Mouse (Mus musculus) liver (tissue): ENCODE data around the gene Tet3.

ENCODE experiments used
- DNase-seq: peaks from one replicate; pipeline ENCODE4 v3.0.0-alpha.2; 2020; ENCODE audit warnings: mixed read lengths

Tet3 gene

DNA sequence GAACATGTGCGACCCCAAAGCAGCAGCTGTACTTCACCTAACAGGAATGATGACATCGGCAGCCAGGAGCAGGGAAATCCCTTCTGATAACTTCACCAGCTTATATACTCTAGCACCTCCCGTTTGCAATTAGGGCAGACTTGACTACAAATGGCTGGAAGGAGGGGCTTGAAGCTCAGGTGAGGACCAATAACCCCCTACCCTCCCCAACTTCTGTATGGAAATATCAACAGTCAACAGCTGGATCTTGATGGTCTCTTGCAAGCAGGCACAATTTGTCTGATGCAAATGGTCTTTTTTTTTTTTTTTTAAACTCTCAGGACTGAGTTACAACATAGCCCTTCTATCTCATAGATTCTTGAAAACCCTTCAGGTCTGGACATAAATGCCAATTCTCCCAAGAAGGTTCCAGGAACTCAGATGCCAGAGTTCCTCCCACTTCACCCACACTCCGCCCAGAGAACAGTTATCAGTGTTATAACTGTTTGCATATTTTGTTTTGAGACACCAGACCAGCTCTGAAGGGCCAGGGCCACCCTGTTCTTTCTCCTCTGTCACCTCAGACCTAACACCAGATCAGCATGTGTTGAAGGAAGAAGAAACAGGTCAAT is at the start of gene Tet3:
TSS of gene Tet3 (minus strand) at position 51 of the 611 bp plus-strand sequence.
- DNase-seq, result no peak

DNA sequence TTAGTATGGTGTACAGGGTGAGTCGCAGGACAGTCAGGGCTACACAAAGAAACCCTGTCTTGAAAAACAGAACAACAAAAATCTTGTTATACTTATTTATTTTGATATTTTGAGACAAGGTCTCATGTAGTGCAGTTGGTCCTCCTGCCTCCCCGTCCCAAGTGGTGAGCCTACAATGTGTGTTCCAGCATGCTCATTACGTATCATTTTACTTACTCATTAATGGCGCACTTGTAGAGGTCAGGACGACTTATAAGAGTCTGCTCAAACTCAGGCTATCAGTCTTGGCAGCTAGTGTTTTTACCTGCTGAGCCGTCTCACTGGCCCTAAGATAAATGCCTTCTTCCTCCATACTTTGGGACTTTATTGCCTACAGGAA is 48.3 kb upstream of the Tet3 start:
- no peak for DNase-seq

DNA sequence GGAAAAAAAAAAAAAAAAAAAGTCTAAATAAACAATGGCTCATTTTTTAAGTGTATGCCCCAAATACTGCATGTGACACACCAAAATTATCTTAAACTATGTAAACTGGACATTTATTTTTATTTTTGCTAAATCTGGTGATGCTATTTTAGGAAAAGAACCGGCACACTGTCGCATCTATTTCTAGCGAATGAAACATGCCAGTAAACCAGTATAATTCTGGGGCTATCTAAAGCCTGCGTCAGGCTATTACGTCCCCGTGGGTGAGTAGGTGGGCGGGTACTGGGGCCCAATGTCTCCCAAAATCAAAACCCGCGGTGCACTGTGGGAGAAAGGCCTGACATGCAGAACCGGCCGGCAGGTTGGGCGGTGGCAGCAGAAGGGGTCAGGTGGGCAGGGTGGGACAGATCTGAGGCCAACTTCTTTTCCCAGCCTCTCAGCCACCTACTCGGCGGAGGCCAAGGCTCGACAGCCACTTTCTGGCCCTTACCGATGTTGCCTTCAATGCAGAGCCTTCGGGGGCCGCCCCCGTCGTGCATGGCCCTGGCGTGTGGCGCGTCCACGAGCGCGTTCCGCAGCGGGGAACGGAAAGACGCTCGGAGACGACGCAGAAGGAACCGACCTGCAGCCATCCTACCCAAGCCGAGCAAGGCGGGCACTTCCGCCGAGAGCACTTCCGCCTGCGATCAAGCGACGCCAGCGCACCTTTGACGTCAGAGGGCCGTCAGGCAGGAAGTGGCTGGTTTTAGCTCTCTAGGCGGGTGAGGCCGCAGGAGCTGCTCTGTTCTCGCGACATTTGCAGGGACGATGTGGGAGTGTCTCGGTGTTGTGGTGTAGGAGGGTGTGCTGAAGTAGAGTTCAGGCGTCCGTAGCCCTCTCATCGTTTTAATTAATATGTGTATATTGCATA is 47.6 kb upstream of the Tet3 start, which contains the start of gene Dguok:
TSS of gene Dguok (minus strand) at position 712 of the 910 bp plus-strand sequence.
- peak; percentile 98 for DNase-seq

DNA sequence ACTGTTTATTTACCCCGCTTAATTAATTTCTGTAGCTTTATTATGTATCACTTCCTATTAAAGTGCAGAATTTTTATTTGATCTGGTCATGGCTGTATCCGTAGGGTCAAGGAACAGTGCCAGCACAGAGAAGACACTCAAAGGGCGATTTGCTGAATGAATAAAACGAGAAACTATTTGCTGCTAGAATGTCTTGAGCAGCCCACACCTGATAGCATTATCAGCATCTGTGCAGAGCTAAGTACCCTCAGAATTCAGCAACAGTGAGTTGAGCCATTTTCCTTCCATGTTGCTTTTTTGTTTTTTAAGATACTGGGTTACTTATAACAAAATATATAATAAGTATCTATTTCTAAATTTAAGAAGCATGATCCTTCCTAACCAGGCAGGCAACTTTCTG is 46.7 kb upstream of the Tet3 start:
- DNase-seq, result no peak

DNA sequence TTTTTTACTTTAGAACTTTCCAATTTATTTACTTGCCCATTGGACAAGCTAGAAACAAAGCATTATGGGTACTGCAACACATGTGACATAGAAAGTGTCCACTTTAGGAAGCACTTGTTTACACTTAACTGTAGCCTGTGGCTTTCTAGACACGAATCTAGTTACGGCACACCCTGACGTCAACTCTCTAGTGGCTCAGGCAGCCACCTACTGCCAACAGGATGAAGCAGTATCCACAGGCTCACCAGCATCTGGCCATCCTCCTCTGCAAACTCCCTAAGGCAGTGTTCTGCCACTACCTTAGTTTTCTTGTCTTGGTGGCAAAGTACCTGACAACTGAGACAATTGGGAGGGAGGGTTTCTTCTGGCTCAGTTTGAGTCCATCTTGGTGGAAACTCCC is 44.5 kb upstream of the Tet3 start:
- DNase-seq, result no peak

DNA sequence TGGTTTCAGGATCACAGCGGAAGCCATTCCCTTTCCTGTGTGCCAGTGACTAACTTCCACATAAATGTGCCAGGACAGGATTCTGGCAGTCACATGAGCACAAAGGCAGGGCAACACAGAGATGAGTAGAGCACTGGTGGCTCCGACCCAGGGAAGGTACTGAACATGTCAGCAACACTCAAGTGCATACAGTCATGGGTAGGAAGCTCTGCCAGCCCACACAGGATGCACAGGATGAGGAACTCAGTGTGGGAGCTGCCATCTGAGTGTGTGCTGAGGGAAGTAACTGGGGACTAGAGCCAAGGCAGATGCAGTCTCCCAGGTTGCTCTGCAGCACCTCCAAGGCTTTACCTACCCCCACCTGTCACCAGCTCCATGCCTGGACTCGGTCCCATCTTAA is 43.8 kb upstream of the Tet3 start:
- DNase-seq, result no peak

DNA sequence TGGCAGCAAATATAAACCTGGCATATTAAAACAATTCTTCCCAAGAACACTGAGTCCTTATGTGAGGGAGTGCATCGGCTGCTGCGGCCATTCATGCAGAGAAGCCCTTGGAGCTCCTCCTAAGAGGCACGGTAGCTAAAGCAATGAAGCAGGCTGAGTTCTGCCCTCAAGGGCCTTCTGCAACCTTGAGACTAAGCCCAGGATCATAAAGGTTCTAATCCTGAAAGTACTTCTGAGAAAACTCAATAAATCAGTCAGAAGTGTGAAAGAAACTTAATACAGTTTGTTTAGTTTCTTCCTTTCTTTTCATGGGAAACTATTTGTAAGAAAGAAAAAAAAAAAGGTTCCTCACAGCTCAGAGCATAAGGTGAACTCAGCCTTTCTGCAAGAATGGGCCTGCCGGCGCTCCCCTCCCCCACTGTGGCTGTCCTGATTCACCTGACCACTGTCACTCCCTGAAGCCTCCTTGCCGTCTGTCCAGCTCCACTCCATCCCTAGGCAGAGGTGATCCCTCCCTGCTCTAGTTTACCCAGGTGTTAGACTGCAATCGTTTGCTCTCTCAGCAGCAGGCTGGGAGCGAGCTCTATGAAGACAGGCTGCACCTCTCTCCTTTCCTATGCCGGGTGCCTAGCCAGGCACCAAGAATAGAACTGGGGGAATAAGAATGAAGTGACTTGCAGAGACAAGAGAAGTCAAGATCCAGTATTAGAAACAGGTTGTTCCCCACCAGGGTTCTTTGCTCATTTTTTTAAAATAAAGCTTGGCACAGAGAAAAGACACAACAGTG is 42.8 kb upstream of the Tet3 start:
- DNase-seq, result no peak

DNA sequence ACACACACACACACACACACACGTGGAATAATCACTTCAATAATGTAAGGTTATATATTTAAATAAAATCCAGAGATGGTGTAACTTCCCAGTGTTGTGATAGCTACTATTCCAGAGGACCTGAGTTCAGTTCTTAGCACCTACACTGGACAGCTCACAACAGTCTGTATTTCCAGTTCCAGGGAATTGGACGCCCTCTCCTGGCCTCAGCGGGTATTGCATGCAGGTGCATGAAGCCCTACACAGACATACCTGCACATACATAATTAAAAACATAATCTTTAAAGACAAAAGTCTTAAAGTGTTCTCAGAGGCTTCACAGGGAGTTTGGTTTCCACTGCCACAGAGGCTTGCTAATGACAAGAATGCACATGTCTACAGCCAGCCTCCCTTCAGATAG is 41.6 kb upstream of the Tet3 start:
- DNase-seq, result no peak

DNA sequence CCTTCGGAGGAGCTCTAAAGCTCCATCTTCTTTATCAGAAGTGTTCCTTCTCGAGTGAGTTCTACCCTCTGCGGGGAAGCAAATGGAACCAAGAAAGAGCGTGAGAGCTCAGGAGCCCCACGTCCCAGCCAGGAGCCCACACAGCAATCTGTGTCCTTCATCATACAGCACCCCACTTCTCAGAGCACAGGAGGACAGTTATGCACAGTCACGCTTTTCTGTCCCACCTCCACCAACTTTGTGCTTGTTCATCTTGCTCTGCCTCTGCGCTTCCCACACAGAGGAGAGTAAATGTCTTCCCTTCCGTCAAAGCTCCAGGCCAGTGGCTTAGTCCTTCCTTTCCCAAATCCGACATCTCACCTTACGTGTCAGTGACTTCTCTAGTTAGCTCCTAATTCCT is 40.2 kb upstream of the Tet3 start:
- DNase-seq, result no peak

DNA sequence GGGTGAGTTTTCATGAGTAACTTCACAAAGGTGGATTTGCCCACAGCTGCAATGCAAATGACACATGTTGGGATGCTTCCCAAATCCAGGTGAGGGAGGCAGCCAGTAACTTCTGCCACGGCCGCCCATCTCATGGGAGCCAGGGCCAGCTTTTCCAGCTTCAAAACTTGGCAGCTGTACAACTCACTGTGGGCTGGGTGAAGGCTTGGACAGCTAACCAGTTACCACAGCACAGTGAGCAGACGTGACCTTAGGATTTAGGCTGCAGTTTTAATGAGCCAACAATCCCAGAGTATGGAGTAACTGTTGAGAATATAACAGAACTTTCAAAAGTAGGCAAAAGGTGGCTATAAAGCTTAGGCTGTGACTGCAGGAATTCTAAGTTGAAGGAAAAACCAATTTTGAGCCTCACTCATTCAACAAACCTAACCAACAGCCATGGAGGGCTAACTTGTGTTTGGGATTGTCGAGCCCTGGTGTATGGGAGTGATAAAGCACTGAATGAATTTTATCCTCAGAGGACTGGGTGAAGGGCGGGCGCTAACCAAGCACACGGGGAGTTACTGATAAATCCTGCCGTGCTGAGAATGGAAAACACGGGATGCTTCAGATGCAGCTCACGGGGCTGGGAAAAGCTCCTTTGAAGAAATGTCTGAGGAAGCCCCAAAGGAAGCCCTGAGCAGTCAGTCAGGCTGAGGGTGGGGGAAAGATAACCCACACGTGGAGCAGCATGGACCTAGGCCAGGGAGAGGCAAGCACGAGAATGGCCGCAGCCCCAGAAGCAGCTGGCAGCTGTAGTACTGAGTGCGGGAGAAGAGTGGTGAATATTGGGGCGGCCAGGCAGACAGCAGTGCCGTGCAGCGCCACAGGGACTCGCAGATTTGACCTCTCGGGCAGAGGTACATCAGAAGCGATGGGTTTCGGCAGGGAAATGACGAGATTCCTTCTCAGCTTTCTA is 38.1 kb upstream of the Tet3 start:
- no peak for DNase-seq

DNA sequence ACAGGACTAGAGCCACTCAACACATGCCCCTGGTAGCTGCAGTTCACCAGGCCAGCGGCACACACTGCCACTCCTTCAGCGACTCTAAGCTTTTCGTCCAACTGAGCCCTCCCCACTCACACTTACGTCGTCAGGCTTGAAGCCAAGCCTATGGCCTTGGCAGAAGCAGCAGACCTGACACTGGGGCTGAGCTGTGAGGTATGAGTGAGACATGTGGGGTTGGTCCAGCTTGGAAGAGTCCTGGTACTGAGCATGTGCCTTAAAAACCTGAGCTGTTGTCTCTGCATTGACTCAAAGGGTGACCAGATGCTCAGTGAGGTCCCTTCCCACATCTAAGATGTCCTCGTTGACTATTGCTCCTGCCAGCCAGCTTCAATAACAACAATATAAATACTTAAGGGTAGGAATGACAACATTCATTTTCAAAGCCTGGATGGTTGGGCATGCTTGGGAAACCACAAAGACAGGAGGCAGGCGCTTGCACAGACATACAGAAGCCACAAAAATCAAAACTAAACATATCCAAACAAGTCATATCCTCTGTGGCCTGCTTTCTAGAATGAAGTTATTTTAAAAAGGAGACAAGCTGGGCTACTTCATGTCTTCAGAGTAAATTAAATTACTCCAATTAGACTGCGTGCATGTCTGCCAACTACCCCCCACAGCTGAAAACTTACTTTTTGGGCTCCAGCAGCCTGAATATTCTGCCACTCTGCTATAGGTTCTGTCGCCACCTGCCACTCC is 37.3 kb upstream of the Tet3 start:
- DNase-seq, result no peak

DNA sequence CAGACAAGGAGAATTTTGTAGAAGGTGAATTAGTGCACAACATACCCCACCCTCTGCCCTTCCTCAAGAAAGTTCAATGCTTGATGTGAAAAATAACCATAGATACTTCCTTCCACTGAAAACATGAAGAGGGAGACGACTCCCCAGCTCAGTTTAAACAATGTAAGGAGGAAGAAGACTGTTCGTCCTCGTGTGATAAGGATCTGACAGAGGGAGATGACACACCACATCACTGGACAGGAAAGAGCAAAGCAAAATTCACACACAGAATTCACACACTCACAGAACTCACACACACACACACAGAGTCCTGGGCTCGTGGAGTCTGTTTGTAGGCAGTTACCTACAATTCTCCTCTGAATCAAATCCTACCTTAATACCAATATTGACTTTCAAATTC is 31.7 kb upstream of the Tet3 start:
- no peak for DNase-seq

DNA sequence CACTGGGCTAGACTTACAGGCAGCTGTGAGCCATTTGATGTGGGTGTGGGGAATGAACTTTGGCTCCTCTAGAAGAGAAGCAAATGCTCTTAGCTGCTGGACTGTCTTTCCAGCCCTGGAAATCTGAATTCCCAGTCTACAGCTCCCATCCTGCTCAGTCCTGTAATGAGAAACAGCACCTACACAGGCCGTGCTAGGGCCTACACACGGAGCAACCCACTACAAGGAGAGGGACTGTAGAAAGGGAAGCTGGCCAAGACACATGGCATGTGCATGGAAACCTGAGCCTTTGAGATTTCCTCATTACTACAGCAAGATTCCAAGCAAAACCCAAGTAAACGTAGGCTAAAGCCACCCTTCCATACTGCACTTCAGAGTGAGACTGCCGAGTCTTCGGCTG is 29.3 kb upstream of the Tet3 start:
- DNase-seq, result no peak

DNA sequence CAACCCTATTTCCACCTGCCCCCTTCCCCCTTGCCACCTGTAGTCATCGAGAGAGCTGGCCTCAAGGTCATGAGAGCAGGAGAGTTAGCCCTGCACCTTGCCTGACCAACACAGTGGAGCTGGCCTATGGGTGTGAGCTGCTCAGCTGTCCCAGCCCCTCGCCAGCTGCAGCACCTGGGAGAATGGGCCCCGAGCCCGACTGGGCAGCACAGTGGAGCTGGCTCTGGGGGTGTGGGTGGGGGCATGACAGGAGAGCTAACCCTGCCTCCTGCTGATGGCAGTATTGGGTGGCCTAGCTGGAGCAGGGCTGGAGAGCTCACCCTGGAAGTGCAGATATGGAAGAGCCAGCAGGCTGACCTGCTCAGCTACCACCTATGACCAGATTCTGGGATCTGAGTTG is 28.4 kb upstream of the Tet3 start:
- DNase-seq, result no peak

DNA sequence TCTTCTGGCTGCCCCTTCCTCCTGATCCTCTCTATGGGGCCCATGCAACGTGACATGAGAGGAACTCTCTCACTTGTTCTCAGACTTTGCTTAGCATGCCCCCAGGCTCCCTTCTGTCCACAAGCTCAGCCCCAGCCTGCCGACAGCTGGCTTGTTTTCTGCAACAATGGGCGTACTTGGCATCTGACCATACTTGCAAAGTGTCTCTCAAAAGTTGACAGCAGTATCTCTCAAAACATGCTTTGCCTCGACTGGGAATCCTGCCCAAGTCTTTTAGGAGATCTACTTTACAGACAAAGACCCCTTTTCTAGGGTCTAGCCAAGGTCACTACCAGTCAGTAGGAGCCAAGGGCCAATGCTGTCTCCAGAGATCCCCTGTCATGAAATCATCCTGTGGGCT is 27.0 kb upstream of the Tet3 start:
- no peak for DNase-seq

DNA sequence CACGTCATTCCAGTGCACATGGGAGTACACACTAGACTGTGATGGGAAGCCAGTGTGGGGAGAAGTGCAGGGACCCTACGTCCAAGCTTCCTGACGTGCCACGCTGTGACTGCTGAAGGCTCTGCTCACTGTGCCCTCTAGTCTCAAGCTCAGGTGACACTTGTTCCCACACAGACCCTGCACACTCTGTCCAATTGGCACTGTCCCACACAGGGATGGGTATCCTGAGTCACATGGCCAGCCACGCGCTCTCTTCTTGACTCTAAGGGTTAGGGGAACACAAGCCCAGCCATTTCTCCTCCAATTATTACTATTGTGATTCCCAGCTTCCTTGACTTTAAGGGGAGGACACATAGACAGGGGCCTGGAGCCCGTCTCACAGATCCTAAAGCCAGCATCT is 24.9 kb upstream of the Tet3 start:
- no peak for DNase-seq

DNA sequence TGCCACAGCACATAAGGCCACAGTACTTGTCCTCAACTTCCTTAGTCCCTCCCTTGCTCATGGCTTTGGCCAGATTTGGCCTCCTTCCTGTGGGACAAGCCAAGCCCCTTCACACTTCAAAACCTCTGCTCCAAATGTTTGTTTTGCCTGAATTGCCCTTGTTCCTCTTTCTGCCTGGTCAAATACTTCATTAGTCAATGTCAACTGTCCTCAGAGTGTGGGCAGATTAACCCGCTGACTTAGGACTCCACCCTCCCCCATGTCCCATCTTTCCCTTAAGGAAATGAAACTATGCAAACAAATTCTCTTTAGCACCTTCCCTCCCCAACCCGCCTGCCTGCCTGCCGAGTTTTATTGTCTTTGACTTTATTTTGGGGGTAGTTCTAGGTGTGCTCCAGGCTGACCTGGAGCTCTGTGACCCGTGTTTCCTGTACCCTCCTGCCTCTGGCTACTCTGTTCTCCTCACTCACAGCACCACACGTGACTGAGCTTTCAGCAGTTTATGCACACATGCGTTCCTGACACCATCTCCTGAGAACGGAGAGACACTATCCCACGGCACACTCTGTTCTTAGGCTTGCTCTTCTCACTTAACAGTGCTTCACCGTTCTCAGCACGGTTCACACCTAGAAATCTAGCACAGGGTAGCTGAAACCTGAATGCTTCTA is 23.7 kb upstream of the Tet3 start:
- no peak for DNase-seq

DNA sequence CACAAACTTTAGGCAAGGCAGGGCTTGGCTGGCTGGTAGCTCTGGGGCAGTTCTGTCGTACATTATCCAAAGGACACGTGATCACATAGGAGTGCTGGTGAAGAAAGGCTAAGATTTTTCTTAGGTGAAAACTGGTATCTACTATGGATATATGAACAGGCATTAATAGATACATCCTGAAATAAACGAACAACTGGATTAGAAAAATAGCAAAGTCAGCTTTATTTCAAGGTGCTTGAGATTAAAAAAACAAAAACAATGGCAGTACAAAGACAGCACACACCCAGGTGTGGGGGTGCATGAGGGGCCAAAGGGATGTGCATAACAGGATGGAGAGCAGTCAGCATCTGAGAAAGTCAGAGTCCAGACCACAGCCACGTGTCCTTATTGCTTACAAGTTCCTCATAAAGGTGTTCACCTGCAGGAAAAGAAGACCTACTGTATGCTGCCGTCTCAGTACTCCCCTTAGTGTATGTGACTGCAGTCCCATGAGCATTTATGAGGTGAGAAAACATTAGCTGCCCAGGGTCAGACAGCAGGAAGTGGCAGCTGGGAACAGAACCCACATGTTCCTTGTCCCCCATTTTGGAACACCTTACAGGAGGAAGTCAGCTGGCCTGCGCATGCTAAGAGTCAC is 21.3 kb upstream of the Tet3 start:
- DNase-seq, result no peak

DNA sequence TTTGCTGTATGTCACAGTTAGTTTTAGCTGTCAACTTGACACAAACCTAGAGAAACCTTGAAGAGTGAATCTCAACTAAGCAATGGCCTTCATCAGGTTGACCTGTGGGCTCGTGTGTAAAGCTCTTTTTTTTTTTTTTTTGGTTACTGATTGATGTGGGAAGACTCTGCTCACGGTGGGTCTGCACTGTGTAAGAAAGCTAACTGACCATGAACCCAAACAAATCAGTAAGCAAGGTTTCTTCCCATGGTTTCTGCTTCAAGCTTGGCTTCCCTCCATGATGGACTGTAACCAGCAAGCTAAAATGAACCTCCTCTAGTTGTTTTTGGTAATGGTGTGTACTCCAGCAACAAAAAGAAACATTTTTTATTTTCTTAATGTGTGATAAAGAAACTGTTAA is 20.3 kb upstream of the Tet3 start:
- no peak for DNase-seq

DNA sequence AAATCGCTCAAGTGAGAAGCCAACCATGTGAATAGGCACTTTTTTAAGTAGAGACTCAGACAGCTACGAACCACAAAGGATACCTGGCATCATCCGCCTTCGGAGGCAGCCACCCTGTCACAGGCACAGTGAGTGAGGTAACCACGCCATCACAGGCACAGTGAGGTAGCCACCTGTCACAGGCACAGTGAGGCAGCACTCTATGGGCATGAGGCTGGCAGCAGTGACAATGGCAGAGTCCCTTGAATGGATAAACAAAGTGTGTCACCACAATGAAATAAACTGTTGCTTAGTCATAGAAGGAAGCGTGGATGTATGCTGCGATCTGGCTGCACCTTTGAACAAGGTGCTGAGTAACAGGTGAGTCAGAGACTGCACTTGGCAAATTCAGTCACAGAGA is 19.7 kb upstream of the Tet3 start:
- DNase-seq, result no peak

DNA sequence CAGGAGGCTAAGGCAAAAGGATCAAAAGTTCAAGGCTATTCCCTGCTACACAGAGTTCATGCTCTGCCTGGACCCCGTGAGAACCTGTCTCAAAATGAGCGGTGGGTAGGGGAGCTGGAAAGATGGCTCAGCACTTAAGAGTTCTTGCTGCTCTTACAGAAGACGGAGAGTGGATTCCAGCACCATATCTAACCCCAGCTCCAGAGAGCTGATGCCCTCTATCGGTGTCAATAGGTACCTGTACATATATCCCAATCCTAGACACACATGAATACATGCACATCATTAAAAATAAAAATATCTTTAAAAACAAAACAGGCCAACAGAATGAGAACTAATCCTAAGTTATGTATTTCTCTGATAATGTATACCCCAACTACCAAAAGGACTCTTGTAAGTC is 19.3 kb upstream of the Tet3 start:
- DNase-seq, result no peak
